Mouse (Mus musculus): ENCODE results near the gene Grin3b.

Grin3b gene

DNA sequence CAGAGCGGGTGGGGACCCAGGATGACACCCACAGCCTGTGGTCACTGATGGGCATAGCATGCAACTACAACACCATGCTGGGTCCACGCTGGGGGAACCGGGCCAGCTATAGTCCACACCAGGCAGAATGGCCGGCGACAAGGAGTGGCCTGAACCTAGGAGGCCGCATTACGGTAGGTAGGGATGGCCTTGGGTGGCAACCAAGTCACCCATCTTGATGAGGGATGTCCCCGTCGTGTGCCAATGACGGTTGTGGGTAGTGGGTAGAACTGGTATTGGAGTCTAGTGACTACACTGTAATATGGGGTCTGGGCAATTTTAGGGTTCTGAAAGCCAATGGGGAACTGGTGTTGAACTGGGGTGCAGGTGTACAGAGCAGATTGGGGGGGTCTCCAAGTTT is 46.4 kb downstream of the Grin3b start:
- DNase-seq (ENCODE audit: low spot score in 2 of 2): no peak

GRCm38 (mm10) chr10:80017361-80017760 is 46.8 kb downstream of the Grin3b start:
- no peak for DNase-seq (ENCODE audit: low spot score in 2 of 2)

- no peak for DNase-seq (ENCODE audit: low spot score in 2 of 2)
Measured at GRCm38 (mm10) chr10:80017771-80018170, 47.3 kb downstream of the Grin3b start.

DNA sequence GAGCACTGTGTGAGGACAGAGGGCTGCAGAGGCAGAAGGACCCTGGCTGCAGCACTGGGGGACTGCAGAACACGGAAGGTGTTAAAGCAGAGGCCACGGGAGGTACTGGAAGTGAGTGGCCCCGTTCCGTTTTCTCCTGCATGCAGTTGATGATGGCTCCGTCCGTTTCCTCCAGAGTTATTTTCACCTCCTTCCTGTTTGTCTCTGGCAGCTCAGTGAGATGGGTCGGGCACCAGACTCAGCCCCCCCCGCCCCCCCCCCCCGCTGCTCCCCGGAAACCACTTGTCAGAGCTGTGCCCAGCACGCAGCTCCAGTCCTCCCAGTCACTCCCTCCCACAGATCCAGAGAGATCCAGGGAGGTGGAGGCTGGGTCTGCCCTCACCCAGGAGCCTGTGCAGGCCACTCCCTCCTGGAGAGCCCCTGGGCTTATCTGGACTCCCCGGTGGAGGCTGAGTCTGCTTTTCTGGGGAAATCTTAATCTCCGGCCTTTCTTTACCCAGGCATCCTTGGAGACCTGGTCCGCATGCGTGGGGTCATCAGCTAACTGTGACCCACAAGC is 48.3 kb downstream of the Grin3b start:
- no peak for DNase-seq (ENCODE audit: low spot score in 2 of 2)

- DNase-seq (ENCODE audit: low spot score in 2 of 2): no peak
Measured at GRCm38 (mm10) chr10:80019471-80020131, 49.1 kb downstream of the Grin3b start.

- DNase-seq (ENCODE audit: low spot score in 2 of 2): no peak
Measured at GRCm38 (mm10) chr10:80020191-80020590, 49.7 kb downstream of the Grin3b start.

DNA sequence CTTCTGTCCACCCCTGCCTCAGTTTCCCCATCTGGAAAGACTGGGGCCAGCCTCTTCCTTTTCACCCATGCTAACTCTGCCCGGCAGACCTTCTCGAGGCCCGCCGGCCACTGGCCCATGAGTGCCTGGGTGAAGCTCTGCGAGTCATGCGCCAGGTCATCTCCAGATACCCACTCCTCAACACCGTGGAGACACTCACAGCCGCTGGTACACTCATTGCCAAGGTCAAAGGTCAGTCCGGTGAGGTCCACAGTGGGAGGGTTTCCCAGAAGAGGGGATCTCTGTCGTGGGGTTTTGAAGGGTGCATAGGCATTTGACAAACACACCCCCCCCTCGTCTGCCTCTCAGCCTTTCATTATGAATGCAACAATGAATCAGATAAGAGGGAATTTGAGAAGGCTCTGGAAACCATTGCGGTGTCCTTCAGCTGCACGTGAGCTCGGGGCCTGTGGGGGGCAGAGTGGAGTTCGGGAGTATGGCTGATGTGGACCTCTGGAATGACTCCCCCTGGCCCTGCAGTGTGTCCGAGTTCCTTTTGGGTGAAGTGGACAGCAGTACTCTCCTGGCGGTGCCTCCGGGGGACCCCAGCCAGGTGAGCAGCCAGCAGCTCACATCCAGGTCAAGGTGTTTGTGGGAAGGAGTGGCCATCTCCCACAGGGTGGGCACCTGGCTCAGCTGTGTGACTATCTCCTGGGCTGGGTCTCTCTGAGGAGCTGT is 50.2 kb downstream of the Grin3b start:
- DNase-seq (ENCODE audit: low spot score in 2 of 2): no peak

DNA sequence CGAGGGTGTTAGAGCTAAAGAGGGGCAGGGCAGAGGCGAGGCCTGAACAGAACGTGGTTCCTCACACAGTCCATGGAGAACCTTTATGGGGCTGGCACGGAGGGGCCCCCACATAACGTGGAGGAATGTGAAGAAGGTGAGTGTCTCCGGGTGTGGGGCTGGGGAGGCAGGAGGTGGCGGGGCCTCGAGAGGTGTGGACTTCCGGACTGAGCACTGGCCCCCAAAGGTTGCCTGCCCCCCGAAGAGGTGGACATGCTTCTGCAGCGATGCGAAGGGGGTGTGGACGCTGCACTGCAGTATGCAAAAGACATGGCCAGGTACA is 50.8 kb downstream of the Grin3b start:
- DNase-seq (ENCODE audit: low spot score in 2 of 2): no peak

DNA sequence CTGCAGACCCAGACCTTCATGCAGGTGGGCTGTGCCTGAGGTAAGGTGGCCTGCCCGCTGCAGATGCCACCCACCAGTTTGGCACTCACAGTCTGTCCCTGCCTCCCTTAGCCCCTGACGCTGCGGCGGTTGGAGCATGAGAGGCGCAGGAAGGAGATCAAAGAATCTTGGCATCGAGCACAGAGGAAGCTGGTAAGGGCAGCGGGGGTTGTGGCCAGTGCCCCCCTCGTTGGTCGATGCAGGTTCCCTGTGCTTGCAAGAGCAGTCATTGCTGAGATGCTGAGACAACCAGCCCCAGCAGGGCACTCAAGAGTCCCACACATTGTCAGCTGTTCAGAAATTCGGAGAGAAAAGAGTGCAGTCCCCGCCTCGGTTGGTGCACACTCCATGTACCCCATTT is 51.6 kb downstream of the Grin3b start:
- DNase-seq (ENCODE audit: low spot score in 2 of 2): no peak

- no peak for DNase-seq (ENCODE audit: low spot score in 2 of 2)
Measured at GRCm38 (mm10) chr10:80022806-80023205, 52.3 kb downstream of the Grin3b start.

GRCm38 (mm10) chr10:80023758-80024157 is 53.2 kb downstream of the Grin3b start:
- no peak for DNase-seq (ENCODE audit: low spot score in 2 of 2)

- DNase-seq (ENCODE audit: low spot score in 2 of 2): no peak
Measured at GRCm38 (mm10) chr10:80024229-80025043, 53.9 kb downstream of the Grin3b start.

DNA sequence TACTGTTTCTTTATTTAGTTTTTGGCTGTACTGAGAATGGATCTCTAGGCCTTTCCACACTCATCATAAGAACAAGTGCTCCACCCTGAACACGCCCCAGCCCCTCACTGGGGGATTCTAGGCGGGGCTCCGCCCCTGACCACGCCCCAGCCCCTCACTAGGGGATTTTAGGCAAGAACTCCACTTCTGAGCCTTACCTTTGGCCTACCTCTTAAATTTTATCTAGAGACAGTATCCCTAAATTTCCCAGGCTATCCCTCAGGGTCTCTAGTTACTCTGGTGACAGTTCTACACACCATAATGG is 54.5 kb downstream of the Grin3b start:
- no peak for DNase-seq (ENCODE audit: low spot score in 2 of 2)

- no peak for DNase-seq (ENCODE audit: low spot score in 2 of 2)
Measured at GRCm38 (mm10) chr10:80025463-80025862, 54.9 kb downstream of the Grin3b start.

- no peak for DNase-seq (ENCODE audit: low spot score in 2 of 2)
Measured at GRCm38 (mm10) chr10:80025889-80026288, 55.4 kb downstream of the Grin3b start.

All from urinary bladder, adult 18-20 months (tissue).